Mouse (Mus musculus): ENCODE data around the gene Gak.

Gene Gak

GRCm38 (mm10) chr5:108629634-108630483 lies at the start of gene Gak, which contains the start of gene Tmem175:
TSS of gene Gak (minus strand) at chr5:108629755.
TSS of gene Tmem175 (plus strand) at chr5:108629770.
- DNase-seq: peak; percentile 94 to 97

DNA sequence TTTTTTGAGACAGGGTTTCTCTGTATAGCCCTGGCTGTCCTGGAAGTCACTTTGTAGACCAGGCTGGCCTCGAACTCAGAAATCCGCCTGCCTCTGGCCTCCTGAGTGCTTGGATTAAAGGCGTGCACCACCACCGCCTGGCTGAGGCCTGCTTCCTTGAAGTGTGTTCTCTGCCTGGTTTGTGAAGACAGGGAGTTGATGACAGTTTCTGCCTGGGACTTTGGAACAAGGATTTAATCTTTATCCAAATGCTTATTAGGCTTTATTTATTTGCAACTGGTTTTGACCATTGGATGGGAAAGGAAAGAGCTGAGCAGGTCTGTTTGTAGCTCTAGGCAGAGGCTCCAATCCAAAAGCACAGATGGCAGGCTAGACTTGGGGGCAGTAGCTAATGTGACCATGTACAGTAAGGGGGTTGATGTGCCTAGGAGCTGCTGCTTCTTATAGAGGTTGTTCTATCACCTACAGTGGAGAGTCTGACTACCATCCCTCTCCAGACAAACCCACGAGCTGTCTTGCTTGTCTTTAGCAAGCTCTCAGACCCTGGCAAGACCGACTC lies 48.8 kb upstream of the Gak start:
- DNase-seq: peak; percentile 59 to 80

GRCm38 (mm10) chr5:108677605-108678295 lies 48.2 kb upstream of the Gak start:
- peak; percentile 68 to 85 for DNase-seq

DNA sequence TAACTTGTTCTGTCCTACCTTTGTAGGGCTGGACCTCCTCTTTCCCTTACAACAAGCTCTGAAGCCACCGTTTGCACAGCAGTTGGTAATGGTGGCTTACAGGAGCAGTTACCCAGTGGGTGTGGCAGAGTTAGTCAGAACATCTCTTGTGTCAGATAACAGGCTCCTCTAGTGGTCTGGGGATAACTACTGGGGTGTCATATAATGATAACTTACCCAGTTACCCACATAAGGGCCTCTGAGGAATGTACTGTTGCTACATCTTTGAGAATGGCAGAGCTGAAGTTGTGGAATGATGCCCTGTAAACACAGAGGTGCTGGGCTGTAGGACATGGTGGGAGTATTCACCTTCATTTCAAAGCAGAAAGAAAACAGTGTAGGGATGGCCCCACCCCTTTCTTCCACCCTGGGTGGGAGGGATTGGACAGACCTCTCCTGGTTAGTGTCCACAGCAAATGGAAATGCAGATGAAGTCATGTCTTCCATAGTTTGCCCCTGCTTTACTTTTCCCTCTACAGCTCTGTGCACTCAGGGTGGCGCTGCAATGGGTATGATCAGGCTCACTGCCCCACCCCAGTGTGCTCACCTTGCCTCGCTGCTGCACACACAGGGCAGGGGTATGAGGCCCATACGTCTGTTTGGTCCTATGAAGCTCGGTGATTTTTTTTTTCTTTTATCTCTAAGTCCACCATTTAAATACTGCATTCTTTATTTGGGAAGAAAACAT lies 47.4 kb upstream of the Gak start:
- peak in 1 of 2 experiments; percentile 67 for DNase-seq

DNA sequence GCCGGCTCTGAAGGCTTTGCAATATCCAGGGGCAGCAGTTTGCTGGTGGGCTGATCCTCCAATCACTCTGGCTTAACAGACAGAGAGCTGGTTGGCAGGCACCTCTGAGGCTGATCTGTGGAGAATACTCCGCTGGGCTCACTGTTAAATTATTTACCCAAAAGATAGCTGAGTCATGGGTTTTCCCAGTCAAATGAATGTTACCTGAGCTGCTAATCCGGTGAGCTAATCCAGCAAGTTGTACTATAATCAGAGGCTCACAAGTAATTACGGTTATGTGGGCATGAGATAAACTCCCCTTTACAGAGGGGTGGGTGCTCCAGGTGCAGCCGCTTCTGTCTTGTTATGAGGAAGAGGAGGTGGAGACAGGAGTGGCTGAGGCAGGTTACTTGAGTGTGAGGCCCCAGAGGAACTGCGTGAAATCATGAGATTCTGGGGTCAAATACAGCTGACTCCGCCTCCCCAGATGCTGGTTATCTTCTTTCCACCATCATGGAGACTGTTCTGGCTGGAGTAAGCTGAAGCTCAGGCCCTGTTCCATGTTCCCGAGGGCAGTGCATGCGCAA lies 45.8 kb upstream of the Gak start, which contains the start of gene Slc26a1:
Gene Slc26a1, minus strand, starts transcription at position 319 of the 566 bp plus-strand sequence.
- DNase-seq: peak; percentile 71 to 86

GRCm38 (mm10) chr5:108674624-108675023 lies 45.1 kb upstream of the Gak start:
- DNase-seq: peak; percentile 77 to 91

GRCm38 (mm10) chr5:108671757-108672156 lies 42.2 kb upstream of the Gak start:
- peak in 1 of 2 experiments; percentile 44 for DNase-seq

- DNase-seq: peak; percentile 81 to 84
These were observed 41.2 kb upstream of the Gak start for GRCm38 (mm10) chr5:108670785-108671184.

GRCm38 (mm10) chr5:108669986-108670385 lies 40.4 kb upstream of the Gak start:
- DNase-seq: peak in 1 of 2 experiments; percentile 59

DNA sequence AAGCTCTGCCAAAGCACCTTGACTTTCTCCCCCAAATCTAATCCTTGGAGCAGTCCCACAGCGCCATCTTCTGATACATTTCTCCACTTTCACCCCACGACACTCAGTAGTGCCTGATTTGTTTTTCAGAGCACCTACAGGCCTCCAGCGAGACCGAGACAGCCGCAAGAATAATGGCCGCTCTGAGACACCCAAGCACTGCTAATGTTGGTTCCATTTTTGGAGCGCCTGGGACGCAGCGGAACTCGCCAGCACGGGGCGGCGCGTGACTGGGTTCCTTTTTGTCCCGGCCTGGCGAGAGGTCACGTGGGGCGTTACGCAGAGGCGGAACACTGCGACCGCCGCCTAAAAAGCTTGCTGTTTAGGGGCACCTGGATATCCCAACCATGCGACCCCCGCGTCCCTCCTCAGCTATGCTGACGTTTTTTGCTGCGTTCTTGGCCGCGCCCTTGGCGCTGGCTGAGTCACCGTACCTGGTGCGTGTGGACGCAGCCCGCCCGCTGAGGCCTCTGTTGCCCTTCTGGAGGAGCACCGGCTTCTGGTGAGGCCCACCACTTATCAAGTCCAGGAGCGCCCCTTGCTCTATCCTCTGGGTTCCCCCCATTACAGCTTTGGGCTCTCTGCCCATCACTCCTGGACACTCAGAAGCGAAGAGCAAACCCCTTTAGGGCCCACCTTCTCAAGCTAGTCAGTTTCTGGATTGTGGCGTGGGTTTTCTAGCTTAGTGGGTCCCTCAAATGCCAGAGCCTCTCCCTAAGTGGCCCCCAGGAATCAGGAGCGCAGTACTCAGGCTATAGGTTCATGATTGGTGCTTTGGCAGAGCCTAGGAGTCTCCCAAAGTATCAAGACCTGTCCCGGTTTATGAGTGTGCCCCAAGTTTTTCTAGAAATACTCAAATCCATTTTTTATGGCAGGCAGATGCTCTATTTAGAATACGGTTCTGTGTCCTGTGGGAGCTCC lies 39.7 kb upstream of the Gak start, which contains the start of gene Dgkq:
Gene Dgkq, minus strand, starts transcription at position 696 of the 960 bp plus-strand sequence.
- DNase-seq: peak; percentile 93 to 95

DNA sequence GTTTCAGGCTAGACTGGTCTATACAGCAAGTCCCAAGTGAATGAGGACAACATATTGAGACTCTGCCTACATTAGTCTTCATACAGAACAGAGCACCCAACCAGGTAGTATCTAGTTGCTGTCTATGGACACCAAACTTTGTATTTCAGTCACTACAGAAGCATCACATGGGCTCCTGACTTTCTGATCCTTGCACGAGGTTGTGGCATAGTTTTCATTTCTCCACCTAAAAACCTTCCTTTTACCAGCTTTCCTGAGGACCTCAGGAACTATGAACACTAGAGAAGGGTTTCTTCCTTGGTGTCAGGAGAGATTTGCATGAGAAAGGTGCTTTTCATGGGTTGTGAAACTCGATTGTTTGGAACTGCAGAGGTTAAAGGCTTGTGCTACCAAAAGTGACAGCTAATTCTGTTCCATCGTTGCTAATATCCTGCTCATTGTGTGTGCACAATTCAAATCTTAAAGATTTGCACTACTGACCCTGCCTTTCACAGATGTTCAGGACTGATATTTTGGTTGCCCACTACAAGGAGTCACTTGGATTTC lies 38.9 kb upstream of the Gak start:
- peak in 1 of 2 experiments; percentile 18 for DNase-seq

DNA sequence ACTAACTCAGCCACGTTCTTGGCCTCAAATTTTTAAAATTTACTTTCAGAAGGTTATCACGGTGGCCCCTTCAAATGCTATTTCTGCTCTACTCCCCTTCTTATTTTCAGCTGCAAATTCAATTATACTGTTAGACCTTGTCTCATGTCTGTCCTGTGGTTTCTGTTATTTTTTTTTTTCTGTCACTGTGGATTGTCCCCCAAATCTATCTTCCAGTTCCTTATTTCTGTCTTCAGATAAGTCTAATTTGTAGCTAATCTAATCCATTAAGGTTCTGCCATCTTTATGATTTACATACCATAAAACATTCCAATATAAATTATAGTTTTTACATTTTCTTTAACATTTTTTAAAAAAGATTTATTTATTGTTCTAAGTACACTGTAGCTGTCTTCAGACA lies 37.8 kb upstream of the Gak start:
- DNase-seq: no peak

GRCm38 (mm10) chr5:108665066-108665465 lies 35.5 kb upstream of the Gak start:
- no peak for DNase-seq

GRCm38 (mm10) chr5:108662772-108663171 lies 33.2 kb upstream of the Gak start:
- DNase-seq: peak in 1 of 2 experiments; percentile 16

- peak; percentile 97 for DNase-seq
These were observed 31.2 kb upstream of the Gak start for GRCm38 (mm10) chr5:108660632-108661268.

DNA sequence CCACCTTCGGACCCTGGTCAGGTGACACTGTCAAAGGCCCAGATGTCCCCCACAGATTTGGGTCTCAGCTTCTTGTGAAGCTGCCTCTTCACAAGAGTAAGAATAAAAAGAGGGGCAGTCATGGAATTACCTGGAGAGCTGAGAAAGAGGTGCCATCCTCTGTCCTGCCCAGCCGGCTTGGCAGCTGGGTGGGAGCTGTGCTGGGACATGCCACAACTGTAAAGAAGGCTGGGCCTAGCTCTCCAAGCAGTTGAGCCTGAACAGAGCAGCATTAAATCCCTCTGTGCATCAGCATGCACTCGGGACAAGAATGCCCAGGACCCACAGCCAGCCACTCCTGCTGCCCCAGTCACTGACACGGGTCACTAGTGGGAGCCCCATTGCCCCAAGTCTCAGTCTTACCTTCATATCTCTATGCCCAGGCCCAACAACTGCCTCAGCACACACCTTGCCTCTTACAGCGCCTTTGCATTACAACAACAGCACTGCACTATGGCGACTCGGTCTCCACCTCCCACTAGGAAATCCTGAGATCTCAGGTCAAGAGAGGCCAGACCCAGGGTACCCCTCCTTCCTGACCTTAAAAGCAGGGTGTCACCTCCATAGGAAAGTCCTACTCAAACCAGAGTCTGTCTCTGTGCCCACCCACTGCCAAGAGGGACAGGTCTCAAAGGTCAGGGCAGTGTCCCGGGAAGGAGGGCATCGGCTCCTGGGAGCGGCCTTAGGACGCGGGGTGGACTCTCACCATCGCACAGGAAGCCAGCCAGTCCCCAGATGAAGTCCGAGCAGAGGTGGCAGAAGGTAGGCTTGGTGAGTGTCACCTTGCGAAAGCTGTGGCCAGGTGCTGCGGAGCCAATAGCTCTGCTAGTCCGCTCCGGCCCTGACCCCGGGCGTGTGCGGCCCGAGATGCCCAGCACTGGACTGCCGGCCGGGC lies 30.4 kb upstream of the Gak start, which contains the start of gene Idua:
Gene Idua, plus strand, starts transcription at position 634 of the 934 bp plus-strand sequence.
- DNase-seq: peak; percentile 51 to 80

GRCm38 (mm10) chr5:108658611-108659010 lies 29.1 kb upstream of the Gak start:
- peak in 1 of 2 experiments; percentile 30 for DNase-seq

GRCm38 (mm10) chr5:108657406-108657805 lies 27.9 kb upstream of the Gak start:
- DNase-seq: no peak

Data from kidney, postnatal 25 days (tissue).